Mouse (Mus musculus): ENCODE data around the gene Rbfox2.

The Rbfox2 gene

DNA sequence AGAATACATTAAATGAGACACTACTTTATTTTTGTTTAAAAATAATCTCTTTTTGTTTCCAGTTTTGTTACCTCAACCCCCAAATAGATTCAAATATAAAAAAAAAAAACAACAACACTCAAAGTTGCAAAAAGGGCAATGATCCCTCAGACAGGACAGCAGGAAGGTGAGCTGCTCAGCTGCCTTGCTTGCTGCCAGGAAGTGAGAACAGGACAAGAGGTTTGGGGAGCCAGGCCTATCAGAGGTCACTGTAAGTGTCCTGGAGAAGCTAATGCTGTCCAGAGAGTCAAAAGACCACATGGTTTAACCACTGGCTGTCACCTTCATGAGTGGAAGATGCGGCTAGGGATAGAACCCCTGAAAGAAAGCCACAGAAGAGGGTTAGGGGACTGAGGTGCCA is 161.8 kb downstream of the Rbfox2 start:
- DNase-seq (ENCODE audit: low spot score in 2 of 2): no peak

- DNase-seq (ENCODE audit: low spot score in 2 of 2): no peak
Measured at GRCm38 (mm10) chr15:77142787-77143186, 164.0 kb downstream of the Rbfox2 start.

- DNase-seq (ENCODE audit: low spot score in 2 of 2): no peak
Measured at GRCm38 (mm10) chr15:77142352-77142751, 164.5 kb downstream of the Rbfox2 start.

DNA sequence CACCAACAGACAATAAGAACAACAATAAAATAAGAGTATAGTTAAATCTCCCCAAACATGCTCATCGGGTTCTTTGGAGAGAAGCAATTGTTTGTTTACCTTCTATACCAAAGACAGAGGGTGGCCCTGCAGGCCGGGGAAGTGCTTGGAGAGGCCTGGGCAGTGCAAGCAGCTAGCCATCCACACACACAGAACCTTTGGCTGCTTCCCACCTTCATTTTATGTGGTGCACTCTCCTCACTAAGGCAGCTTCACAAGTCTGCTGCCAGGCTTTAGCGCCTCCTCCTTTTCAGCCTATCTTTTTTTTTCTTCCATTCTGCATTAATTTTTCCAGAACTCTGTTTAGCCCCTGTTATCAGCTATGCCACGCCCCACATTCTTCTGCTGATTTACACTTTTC is 165.1 kb downstream of the Rbfox2 start:
- DNase-seq (ENCODE audit: low spot score in 2 of 2): no peak

- DNase-seq (ENCODE audit: low spot score in 2 of 2): no peak
Measured at GRCm38 (mm10) chr15:77138282-77138681, 168.5 kb downstream of the Rbfox2 start.

- DNase-seq (ENCODE audit: low spot score in 2 of 2): no peak
Measured at GRCm38 (mm10) chr15:77134483-77134882, 172.3 kb downstream of the Rbfox2 start.

DNA sequence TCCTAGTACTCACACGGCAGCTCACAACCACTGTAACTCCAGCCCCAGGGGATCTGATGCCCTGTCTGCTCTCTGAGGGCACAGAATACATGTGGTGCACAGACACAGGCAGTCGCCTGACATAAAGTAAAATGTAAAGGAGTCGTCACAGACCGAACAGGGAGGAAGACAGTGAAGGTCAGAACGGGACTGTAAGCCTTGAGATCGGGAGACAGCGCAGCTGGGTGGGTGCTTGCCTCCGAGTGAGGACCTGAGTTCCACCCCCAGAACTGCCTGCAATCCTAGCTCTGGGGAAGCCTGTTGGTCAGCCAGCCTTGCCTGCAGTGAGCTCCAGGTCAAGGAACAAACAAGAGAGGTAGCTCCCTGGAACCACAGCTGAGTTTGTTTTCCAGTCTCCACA is 177.7 kb downstream of the Rbfox2 start:
- DNase-seq (ENCODE audit: low spot score in 2 of 2): no peak

- no peak for DNase-seq (ENCODE audit: low spot score in 2 of 2)
Measured at GRCm38 (mm10) chr15:77127737-77128136, 179.1 kb downstream of the Rbfox2 start.

- no peak for DNase-seq (ENCODE audit: low spot score in 2 of 2)
Measured at GRCm38 (mm10) chr15:77126674-77127073, 180.1 kb downstream of the Rbfox2 start.

DNA sequence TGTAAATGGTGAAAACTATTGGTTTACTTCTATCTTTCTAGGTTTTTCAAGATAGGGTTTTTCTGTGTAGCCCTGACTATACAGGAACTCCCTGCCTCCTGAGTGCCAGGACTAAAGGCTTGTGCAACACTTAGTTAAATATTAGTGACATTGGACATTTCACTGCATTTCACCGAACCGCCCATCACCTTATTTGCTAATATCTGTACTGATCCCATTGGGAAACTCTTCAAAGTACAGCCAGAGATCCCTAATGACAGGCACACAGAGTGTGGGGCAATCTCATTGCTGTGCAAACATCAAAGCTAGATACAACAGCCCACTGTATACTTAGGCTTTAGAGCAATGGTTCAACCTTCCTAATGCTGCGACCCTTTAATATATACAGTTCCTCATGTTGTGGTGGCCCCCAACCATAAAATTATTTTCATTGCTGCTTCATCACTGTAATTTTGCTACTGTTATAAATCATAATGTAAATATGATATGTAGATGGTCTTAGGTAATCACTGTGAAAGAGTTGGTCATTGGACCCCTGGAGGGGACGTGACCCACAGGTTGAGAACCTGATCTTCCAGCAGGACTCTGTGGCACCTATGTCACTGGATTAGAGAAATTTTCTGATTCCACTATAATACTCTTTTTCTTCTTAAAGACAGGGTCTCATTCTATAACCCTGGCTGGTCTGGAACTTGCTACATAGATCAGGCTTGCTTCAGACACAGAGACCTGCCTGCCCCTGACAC is 182.3 kb downstream of the Rbfox2 start:
- DNase-seq (ENCODE audit: low spot score in 2 of 2): no peak

DNA sequence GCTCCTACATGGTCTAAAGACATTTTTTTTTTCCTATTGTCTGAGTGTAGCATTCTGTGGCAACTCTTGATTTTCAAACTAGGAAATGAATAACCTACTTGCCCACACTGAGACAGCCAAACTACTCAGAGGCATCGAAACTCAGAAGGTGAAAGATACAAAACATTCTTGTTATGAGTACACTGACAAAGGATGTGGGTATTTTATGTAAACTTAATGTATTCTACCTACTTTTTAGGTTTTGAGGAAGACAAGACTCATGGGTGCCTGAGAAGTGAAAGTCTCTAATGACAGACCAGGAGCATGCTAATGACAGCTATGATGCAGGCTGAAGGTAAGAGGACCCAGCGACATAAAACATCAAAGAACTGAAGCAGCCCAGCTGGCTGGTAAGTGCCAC is 184.0 kb downstream of the Rbfox2 start:
- DNase-seq (ENCODE audit: low spot score in 2 of 2): no peak

GRCm38 (mm10) chr15:77122208-77122607 is 184.6 kb downstream of the Rbfox2 start:
- DNase-seq (ENCODE audit: low spot score in 2 of 2): no peak

GRCm38 (mm10) chr15:77119666-77120065 is 187.1 kb downstream of the Rbfox2 start:
- DNase-seq (ENCODE audit: low spot score in 2 of 2): no peak

DNA sequence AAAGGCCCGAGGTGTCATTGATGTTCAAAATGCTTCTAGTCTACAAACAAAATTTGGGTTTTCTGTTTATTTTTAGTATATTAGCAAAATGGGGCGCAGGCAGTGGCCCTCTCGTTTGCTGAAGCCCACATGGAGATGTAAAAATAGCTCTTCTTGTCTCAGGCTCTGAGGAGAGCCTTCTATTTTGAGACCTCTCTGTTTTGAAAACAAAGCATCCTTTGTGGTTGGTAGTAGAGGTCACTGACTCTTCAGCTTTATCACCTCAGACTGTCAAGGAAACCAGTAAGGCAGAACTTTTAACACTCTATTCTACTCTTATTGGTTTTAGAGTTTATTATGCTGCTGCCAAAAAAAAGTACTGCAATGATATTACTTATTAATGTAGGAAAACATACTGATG is 189.6 kb downstream of the Rbfox2 start:
- DNase-seq (ENCODE audit: low spot score in 2 of 2): no peak

DNA sequence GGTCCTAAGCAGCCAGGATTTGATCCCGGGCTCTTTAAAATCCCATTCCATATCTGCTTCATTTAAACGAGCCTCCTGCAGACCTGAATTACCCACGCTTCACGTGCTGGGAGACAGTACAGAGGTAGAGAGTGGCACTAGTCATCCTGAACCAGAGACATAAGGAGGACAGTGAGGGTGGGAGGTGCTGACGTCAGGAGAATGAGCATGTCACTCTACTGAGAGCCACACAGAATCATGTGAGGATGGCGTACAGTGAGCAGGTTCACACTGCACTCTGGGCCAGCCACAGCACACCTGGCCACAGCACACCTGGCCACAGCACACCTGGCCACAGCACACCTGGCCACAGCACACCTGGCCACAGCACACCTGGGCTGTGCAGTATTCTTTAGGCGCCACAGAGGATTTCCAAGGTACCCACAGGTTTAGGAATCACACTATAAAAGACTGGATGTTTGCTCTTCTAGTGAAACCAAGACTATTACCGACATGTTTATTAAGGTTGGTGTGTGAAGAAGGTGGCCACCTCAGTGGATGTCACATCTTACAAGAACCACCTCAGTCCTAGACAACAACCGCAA is 190.6 kb downstream of the Rbfox2 start:
- DNase-seq (ENCODE audit: low spot score in 2 of 2): no peak

DNA sequence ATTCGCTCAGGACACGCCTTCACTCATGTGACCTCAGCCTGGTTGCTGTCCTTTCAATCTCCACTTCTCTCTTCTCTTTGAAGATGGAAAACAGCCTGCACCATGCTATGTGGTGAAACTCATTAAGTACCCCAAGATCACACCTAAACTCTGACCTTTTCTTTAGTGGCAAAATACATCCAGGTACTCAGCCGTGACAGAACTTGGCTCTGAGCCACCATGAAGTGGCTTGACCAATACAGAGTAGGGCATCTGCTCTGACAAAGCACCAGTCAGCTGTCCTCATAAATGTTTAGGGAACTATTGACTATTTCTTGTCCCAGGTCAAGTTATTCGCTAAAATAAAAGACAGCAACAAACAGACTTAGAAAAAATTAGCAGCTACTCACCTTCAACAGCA is 191.3 kb downstream of the Rbfox2 start:
- no peak for DNase-seq (ENCODE audit: low spot score in 2 of 2)

- no peak for DNase-seq (ENCODE audit: low spot score in 2 of 2)
Measured at GRCm38 (mm10) chr15:77113591-77113990, 193.2 kb downstream of the Rbfox2 start.

DNA sequence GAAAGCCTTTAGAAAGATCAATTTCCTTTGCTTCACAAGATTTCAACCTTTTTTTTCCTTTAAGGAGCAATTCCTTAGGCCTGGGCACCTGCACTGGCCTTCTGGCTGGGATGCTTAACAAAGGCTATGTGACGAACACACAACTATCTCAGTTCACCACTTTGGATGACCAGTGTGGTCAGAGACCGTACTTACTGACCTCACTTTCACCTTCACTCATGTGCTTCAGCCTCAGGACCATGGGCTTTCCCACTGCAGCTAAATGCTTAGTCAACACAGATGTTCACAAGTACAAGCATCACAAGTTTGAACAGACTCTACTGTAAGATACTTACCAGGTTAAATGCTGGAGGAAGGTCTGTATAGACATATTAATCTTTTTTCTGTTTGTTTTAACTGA is 194.4 kb downstream of the Rbfox2 start:
- no peak for DNase-seq (ENCODE audit: low spot score in 2 of 2)

GRCm38 (mm10) chr15:77111924-77112323 is 194.9 kb downstream of the Rbfox2 start:
- DNase-seq (ENCODE audit: low spot score in 2 of 2): no peak

DNA sequence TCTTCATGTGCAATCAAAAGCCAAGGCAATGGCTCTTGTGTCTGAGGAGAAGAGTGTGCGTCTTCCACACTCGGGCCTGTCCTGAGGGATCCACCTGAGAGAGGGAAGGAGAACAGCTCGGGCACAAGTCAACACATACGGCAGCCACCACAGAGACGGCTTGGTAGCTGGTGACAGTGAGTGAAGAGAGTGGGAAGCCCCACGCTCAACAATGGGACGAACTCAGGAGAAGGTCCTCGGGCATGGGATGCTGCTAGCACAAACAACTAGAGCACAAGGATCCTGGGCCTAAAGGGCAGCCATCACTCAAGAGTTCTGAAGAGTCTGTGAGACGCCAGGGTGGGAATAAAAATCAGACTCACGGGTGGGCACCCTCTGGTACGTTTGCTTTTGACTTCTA is 196.4 kb downstream of the Rbfox2 start:
- DNase-seq (ENCODE audit: low spot score in 2 of 2): no peak

DNA sequence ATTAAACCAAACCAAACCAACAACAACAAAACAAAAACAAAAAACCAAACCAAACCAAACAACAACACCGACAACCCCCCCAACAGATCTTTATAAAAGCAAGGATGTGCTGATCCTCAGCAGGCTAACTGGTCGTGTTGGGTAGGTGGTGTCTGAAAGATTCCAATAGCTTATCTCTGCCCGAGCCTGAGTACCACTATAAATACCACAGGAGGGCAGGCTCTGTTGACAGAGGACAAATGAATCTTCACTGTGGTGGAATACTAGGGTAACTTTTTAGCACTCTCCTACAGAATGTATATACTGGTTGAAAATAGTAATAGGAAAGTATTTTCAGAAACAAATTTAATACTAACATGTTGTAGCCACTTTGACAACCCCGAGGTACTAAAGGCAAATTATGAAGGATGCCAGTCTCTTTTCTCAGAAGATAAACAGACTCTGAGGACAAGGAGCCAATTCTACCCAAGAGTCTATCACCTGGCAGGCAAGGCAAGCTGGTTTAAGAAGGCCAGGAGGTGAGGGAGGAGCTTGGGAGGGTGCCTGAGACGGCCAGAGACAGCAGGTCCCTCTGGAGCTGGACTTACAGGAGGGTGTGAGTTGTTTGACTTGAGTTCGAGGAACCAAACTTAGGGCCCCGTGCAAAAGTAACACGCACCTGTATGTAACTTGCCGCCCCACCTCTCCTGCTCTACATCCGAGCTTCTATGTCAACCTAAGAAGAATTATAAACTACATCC is 199.5 kb downstream of the Rbfox2 start:
- no peak for DNase-seq (ENCODE audit: low spot score in 2 of 2)

- DNase-seq (ENCODE audit: low spot score in 2 of 2): no peak
Measured at GRCm38 (mm10) chr15:77105273-77105672, 201.5 kb downstream of the Rbfox2 start.
